Mouse (Mus musculus) layer of hippocampus, adult 11-12 months (tissue): ENCODE data around the gene Mcl1.
"Not testable (repeated sequence)": the region's sequence is repeated elsewhere in the genome, so short reads cannot be mapped to it uniquely, and the experiment has no call there.

ENCODE experiments used
- DNase-seq: peaks from one replicate; pipeline ENCODE4 v3.0.0; 2022; ENCODE audit warnings: low spot score

Mcl1 gene

DNA sequence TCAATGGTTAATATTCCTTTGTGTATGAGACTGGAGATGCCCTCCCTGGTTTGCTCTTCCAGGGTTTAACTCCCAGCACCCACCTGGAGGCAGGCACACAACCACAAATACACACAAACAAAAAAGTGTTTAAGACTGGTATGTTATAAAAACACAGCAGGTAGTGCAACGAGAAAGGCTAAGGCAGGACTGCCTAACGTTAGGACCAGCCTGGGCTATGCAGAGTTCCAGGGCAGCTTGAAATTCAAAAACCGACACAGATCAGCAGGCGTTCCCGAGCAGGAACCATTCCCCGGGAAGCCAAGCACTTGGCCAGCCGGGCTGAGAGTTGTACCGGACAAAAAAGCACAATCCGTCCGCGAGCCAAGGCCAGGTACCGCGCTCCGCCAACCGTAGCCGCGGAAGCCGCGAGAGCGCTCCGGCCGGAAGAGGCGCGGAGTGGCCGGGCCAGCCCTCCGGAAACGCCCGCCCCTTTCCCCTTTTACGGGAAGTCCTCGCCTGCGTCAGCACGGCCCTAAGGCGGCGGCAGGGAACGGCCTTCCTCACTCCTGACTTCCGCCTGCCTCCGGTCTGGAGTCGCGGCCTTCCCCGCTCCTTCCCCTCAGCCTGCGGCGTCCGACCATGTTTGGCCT is at the start of gene Mcl1:
Gene Mcl1, plus strand, starts transcription at position 553 of the 632 bp plus-strand sequence.
- DNase-seq = peak; percentile 93

DNA sequence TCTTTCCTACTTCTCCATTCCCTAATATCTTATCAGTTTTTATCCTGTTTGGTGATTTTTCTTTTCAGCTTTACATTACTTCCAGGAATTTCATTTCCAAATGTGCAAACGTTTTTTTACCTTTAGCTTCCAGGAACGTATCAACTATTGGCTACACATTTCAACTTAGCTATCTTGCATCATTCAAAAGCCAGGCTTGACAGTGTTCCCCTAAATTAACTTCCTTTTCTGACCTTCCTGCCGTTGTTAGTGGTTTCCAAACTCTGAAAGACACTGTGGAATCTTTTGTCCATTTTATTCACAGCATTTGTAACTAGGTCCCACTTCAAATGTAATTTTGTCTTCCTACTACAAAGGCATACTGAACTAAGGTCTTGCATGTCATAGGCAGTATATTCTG is 49.4 kb upstream of the Mcl1 start:
- no peak for DNase-seq

DNA sequence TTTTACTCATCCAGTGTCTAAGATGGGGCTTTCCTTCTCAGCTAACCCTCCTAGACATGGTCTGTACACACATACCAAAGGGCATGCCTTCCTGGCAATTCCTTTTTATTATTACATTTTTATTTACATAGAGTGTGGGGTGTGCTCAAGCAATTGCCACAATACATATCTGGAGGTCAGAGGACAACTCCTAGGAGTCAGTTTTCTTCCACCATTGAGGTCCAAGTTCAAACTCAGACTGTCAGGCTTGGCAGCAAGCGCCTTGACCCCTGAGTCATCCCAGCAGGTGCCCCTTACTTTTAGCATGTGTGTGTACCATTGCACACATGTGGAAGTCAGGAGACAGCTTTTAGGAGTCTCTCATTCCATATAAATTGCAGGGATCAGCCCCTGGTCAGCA is 44.6 kb upstream of the Mcl1 start:
- DNase-seq = no peak

DNA sequence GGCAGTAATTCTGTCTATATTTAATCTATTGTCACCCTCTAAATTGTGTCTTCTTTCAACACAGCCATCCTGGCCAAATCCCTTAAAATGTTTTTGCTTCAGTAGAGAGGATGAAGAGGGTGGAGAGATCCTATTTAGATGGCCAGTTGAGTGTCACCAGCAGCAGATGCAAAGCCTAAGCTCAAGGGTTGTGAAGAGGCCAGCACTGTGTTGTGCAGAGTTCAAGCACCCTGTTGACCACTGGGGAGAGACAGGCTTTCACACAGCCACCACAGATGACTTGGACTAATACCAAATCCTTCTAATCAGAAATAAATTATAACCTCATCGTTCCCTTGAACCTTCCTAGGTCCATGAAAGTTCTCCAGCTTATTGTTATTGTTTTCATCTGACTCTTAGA is 40.1 kb upstream of the Mcl1 start:
- no peak for DNase-seq

DNA sequence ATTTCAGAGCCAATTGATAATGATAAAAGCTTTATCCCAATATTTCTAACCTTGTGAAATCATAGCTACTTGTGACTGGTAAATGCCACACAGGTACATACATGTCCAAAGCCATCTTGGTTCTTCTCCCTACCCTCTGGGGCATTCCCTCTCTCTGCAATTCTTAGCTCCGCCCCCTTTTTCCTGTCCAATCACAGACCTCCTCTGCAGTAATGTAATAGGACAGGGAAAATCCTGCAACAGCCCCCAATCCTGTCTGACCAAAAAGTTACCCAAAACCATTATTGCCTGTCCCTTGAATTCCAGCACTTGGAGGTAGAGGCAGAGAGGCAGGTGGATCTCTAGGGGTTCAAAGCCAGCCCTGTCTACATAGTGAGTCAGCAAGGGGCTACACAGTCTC is 37.3 kb upstream of the Mcl1 start:
- no peak for DNase-seq

DNA sequence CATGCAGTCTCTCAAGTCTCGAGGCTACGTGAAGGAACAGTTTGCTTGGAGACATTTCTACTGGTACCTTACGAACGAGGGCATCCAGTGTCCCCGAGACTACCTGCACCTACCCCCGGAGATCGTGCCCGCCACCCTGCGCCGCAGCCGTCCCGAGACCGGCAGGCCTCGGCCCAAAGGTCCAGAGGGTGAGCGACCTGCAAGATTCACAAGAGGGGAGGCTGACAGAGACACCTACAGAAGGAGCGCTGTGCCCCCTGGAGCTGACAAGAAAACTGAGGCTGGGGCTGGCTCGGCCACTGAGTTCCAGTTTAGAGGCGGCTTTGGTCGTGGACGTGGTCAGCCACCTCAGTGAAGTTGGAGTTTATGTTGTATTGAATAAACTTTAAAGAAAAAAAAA is 36.2 kb upstream of the Mcl1 start:
- not testable (repeated sequence) for DNase-seq

DNA sequence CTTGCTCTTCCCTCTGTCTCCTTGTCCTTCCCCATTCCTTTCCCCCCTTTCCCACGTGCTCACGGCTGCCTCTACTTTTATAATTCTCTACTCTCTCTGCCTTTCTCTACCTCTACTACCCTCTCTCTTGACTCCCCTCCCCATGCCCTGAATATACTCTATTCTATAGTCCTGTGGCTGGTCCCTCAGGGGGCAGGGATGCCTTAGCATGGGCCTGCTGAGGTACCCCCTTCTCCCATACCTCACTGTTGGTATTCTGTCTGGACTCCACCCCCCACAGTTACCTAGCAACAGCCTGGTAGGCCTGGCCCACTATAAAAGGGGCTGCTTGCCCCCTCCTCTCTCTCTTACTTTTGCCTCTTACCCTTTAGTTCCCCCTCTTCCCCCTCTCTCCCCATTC is 35.0 kb upstream of the Mcl1 start:
- no peak for DNase-seq

DNA sequence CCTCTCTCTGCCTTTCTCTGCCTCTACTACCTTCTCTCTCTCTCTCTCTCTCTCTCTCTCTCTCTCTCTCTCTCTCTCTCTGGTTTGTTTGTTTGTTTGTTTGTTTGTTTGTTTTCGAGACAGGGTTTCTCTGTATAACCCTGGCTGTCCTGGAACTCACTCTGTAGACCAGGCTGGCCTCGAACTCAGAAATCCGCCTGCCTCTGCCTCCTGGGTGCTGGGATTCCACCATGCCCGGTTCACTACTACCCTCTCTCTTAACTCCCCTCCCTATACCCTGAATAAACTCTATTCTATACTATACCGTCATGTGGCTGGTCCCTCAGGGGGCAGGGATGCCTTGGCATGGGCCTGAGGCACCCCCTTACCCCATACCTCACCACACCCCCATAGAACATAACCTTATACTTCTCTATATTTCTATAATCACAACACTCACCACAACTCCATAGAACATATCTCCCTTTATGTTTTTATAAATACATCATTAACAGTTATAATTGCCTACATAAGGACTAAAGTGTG is 34.5 kb upstream of the Mcl1 start:
- not testable (repeated sequence) for DNase-seq

DNA sequence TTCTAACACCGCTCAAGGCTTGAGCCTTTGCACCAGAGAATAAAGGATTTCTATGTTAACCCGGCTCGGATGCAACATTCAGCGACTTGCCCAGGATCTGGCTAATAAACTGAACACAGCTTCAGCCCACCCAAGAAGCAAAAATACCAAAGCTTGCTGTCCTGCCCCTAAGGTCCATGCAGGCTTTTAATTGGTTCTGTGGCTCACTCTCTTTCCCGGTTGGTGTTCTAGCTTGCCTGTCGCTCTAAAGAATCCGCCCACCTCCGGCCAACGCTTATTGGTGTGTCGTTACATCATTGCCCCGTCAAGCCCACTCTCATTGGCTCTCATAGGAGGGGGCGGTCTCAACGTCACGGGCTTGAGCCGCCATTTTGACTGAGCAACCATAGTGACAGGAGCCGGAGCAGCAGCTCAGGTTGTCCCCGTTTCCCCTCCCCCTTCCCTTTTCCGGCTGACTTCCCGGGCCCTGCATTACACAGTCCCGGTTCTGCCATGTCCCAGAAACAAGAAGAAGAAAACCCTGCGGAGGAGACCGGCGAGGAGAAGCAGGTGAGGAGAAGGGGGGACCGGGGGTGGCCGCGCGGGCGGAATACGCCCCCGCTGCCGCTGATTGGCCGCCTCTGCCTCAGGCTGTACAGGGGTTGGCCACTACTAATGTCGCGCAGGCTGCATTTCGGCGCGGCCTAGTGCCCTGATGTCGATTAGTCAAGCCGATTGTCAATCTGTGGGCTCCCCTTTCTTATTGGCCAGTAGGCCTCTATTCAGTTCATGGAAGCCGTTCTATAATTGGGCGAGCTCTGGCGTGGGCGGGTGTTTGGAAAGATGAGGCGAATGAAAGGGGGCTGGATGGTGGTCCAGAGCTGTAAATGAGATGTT is 33.7 kb upstream of the Mcl1 start, which contains the start of gene Ensa:
Gene Ensa, plus strand, starts transcription at position 366 of the 876 bp plus-strand sequence.
- peak; percentile 100 for DNase-seq

DNA sequence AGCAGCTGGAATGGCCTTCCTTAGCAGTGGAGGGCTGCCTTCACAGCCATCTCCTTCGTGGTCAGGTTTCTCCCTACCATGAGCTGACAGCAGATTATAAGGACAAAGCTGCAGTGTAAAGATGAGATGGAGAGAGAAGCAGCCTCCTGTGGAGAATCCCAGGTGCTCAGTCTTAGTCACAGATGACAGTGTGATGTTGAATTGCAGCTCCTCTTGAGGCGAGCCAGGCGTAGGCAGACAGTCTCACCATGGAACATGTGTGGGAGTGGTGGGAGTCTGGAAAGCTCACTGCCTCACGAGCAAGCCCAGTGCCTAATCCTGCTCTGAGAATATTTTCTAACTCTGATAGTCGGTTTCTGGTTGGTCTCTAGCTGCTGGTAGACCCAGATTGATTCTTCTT is 30.8 kb upstream of the Mcl1 start:
- peak; percentile 73 for DNase-seq

DNA sequence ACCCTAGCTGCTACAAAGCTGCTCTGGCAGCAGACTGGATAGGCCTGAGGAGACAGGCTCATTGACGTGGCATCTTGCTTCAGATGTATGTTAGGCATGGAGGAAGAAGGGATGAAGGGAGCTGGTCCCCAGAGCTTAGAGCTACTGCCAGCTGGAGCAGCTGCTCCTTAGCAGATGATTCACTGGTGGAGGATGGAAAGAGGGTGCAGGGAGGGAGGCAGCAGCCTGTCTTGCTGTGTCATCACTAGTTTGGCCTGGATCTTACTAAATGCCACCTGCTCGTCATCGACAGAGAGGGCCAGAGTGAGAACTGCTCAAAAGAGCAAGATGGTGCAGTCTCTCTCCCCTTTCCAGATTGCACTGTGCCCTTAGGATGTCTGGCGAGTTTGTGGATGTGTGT is 28.8 kb upstream of the Mcl1 start:
- DNase-seq = peak; percentile 74

DNA sequence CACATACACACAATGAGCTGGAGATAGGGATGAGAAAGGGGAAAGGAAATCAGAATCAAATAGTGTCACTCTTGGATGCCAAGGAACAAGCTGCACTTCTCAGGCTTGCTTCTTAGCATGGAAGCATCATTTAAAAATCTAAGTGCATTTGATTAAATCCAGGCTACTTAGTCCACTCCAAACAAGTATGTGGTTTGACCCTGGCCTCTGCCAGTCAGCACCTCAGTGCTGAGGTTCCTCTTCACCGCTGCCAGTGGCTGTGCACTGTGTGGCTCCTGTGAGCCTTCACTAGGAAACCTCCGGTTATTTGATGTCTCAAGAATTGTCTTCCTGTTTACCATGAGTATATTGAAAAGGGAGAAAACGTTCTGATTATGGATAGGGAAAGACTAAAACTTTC is 27.7 kb upstream of the Mcl1 start:
- DNase-seq = no peak

DNA sequence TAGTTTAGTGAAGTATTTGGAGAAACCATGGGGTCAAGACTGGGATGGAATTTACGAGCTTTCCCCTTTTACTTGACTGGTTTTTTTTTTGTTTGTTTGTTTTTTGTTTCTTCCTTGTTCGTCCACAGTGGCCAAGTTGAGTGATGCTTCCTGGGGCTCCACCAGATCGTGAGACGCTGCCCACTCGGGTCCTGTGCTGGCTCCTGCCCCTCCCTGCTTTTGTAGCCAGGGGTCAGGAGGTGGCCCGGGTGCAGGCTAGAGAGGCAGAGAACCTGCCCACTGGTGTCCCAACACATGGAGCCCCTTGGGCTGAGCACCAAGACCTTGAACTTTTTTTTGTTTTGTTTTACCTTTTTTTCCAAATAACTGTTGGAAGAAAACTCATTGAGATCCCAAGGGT is 27.3 kb upstream of the Mcl1 start:
- no peak for DNase-seq

DNA sequence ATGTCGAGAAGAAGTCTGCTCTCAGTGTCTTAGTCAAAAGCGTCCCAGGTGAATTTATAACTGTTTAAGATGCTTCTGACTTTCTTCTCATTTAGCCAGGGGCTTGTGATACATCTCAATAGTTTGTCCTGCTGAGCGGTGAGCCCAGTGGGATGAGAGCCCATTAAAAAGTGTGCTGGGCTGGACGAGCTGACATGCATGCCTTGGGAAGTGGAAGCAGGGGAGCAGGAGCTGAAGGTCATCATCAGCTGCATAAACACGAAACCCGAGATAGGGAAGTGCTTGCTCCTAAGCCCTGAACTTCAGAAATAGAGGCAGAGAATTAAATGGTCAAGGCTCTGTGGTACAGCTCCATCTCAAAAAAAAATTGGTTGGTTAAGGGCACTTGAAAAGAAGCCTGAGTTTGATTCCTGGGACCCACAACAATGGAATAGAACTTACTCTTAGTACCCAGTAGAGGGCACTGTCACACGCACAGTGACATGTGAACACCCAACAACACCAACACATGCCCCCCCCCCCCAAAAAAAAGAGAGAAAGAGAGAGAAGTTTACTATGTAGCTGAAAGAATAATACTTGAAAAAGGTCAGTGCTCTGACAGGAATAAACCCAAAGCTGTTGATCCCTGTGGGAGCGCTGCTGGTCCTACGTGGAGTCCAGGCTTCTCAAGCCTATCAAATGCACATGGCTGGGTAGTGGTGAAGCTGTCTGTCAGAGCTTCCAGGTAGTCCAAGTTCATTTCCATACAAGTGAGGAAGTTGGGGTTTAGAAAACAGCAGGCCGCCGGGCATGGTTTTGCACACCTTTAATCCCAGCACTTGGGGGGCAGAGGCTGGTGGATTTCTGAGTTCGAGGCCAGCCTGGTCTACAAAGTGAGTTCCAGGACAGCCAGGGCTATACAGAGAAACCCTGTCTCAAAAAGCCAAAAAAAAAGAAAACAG is 25.7 kb upstream of the Mcl1 start:
- DNase-seq = no peak

DNA sequence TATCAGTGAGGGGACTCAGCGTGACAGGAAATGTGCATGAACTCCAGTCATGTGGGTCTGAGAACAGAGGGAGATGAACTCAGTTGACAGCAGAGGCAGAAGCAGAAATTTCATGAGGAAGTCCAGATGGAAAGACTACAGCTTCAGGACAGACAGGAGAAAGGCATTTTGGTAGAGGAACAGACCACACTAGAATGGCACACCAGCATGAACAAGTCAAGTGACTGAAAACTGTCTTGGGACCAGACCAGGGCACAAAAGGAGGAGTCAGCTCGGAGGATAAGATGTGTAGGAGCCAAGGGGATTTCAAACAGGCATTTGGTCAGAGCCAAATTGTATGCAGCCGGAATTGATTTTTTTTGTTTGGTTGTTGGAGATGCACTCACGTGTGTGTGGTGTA is 23.0 kb upstream of the Mcl1 start:
- no peak for DNase-seq

DNA sequence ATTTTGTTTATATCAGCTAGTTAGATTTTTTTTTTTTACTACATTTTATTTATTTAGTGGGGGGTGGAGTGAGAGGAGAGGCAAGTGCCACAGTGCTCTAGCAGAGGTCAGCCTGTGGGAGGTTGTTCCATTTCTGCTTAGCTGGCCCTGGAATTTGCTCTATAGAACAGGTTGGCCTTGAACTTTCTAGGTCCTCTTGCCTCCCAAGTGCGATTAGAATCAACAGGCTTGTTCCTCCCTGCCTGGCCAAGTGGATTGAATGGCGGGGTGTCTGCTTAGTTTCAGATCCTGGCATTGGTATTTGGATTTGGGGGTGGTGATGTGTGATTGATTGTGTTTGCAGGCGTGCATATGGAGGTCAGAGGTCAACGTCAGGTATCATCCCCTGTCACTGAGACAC is 22.5 kb upstream of the Mcl1 start:
- no peak for DNase-seq

DNA sequence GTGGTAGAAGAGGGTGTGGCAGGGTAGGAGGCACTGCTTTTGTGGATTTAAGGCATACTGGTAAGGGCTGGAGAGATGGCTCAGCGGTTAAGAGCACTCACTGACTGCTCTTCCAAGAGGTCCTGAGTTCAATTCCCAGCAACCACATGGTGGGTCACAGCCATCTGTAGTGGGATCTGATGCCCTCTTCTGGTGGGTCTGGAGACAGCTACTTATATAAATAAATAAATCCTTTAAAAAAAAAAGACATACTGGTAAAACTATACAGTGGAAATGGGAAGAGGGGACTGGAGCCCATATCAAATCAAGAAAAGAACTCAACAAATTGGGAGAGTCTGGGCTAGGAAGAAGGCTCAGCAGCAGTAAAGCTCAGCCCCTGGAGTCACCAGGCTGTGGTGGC is 18.9 kb upstream of the Mcl1 start:
- no peak for DNase-seq

DNA sequence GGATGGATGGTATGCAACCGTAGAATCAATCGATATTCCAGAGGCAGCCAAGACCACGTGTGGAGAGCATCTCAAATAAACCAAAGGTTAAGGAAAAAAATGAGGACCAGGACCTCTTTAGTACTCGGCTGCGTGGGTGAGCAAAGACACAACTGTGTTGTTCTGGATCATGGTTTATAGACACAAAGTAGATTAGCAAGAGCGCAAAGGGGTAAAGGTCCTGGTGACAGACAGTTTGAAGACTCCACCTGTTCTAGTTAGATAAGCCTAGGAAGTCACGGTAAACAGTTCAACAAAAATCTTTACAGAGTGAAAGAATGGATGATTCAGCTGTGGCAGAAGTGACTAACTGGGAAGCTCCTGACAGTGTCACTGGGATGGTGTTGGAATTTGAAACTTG is 15.5 kb upstream of the Mcl1 start:
- no peak for DNase-seq

DNA sequence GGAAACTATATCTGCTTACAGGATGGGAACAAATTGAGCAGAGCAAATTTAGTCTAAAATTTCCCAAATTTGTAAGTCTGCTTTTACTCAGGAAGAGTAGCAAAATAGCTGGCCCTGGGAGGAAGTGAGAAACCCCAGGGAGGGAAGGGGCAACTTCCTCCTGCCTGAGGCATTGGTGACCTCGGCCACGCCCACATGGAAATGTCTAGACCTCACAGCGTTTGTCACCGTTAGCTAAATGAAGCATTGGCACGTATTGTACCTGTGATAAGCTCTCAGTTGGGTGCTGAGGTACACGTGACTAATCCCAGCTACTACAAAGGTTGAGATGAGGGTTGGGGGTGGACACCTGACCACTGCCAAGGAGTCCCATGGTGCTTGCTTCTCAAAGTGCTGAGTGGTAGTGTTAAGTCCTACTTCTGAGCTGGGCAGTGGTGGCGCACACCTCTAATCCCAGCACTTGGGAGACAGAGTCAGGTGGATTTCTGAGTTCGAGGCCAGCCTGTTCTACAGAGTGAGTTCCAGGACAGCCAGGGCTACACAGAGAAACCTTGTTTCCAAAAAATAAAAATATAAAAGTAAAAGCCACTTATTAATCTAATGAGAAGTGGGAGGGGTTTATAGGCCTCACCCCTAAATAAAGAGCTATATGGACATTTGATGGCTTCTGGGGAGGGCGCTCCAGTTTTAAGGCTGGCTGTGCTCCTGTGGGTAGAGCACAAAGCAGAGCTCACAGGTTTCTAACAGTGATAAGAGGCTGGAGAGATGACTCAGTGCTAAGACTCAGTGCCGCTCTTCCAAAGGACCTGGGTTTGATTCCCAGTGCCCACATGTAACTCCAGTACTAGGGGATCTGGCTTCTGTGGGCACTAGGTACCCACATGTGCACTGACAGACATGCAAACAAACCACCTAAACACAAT is 13.0 kb upstream of the Mcl1 start:
- DNase-seq = peak; percentile 54

DNA sequence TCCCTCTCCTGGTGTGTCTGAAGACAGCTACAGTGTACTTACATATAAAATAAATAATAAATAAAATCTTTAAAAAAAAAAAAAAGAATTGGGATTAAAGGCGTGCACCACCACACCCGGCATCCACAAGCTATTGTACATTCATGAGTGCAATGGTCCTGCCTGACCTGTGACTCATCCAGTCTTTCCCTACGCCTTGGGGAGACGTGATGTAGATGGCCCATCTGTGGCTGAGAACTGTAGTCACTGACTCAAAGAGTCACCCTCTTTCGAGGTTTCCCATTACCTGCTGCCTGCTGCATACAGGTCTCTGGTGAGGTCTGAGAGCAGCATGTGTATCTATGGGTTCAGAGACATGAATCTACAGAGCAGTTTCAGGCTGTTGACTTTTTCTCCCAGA is 10.6 kb upstream of the Mcl1 start:
- DNase-seq = no peak
